ENCODE assay signal across 9 mouse cellular contexts in genomic region chr13:105047377-105047776, GRCm38 (mm10). TPM values are rescaled to one million over a fixed set of nuclear protein-coding genes. Genes with fewer than 3 reads are reported as not detected.
DNase-seq lines count a peak whose midpoint lies in the region; ATAC-seq and TF ChIP-seq lines count a peak whose summit lies in the region.
"Had no signal": no experiment of that assay in that cellular context is flagged by ENCODE, and none has a peak within 500 bp of the region (broad histone marks: within the 10 kb centered on the region; RNA-seq: fewer than 3 reads in every experiment).

No protein-coding gene starts in this region.

- no peak for TF ChIP-seq CTCF in heart, postnatal 0 days (IDR thresholded peaks at IDR 0.05; ENCODE audit: low read depth)

- H3K4me3 ChIP-seq in heart, postnatal 0 days (ENCODE audit: low read depth, low read length) = peak overlapping the region; percentile 22
- H3K4me3 ChIP-seq: midbrain, embryonic 12.5 days had no signal

- DNase-seq in cerebellum, adult 11-12 months = peak; percentile 26
- no peak for DNase-seq in cerebellum, postnatal 4 days (ENCODE audit: low spot score in 2 of 2)
- DNase-seq in heart, postnatal 0 days (ENCODE audit: low spot score) = no peak
- DNase-seq in heart, postnatal 25 days (ENCODE audit: low spot score) = no peak
- peak; percentile 23 to 29 for DNase-seq in cerebellum, postnatal 10 days
- no peak for DNase-seq in right cerebral cortex, postnatal 14 days
- no peak for DNase-seq in left cerebral cortex, adult 11 months (ENCODE audit: low spot score)

- H3K9me3 ChIP-seq in heart, postnatal 0 days (replicated peaks; ENCODE audit: control insufficient read depth, low read length) = no peaks in the 10 kb centered on the region
- H3K9me3 ChIP-seq: midbrain, embryonic 12.5 days had no signal

- intact Hi-C loops in heart, postnatal 25 days (cut with DNase I) = no loop called here

- H3K27me3 ChIP-seq in heart, postnatal 0 days (ENCODE audit: control insufficient read depth, insufficient read depth, low read length) = no peaks in the 10 kb centered on the region
- H3K27me3 ChIP-seq: midbrain, embryonic 12.5 days had no signal

- H3K36me3 ChIP-seq in heart, postnatal 0 days (replicated peaks; ENCODE audit: control insufficient read depth, insufficient read depth, low read length) = no peaks in the 10 kb centered on the region
- H3K36me3 ChIP-seq: midbrain, embryonic 12.5 days had no signal

- H3K9ac ChIP-seq in heart, postnatal 0 days (replicated peaks; ENCODE audit: low read depth, low read length) = no peak overlapping the region
- H3K9ac ChIP-seq: midbrain, embryonic 12.5 days had no signal

- ATAC-seq in heart, postnatal 0 days (ENCODE audit: insufficient read depth, low read depth) = 0 out of 2 replicates have a peak, but pooled peaks have one; percentile 51
- peak; percentile 81 for ATAC-seq in megakaryocyte, adult 5-6 weeks (ENCODE audit: poor library complexity, severe bottlenecking)

- WGBS in heart, postnatal 0 days = 43% methylated on average over 9 of the region's 9 CpGs

- no peaks in the 10 kb centered on the region for H3K4me1 ChIP-seq in heart, postnatal 0 days (ENCODE audit: control insufficient read depth, insufficient read depth)
- H3K4me1 ChIP-seq: midbrain, embryonic 12.5 days had no signal

- no peak for TF ChIP-seq EP300 in heart, postnatal 0 days (IDR thresholded peaks at IDR 0.05; ENCODE audit: low read depth)

- peak overlapping the region; percentile 44; the same call in 1 of the 2 replicates for H3K27ac ChIP-seq in heart, postnatal 0 days (ENCODE audit: low read depth)
- H3K27ac ChIP-seq: midbrain, embryonic 12.5 days had no signal

- peak overlapping the region; percentile 36 for H3K4me2 ChIP-seq in heart, postnatal 0 days (ENCODE audit: low read depth, low read length)
- H3K4me2 ChIP-seq: midbrain, embryonic 12.5 days had no signal

RNA-seq across cellular contexts. Expression of gene Rgs7bp, which starts 7.4 kb away (rescaled TPM):
- total RNA-seq in heart, postnatal 0 days (2014; rRNA removed; ENCODE audit: low replicate concordance) = 1.8 and 2.6 TPM in 2 replicates
- 2.7 and 3.1 TPM in 2 replicates for polyA plus RNA-seq in heart, postnatal 0 days (2015; fragmentation: Nextera tagmentation; extraction: Ambion mirVana)
- total RNA-seq in heart, postnatal 25 days (2021) = 1 to 10 TPM; 3.4 to 4.0 TPM
- 0.02 and 0.18 TPM in 2 replicates for total RNA-seq in megakaryocyte, adult 5-6 weeks (2015)
- 0.04 and 0.07 TPM in 2 replicates for total RNA-seq in megakaryocyte, adult 5-6 weeks (2017)

RNA-seq across cellular contexts. Expression of gene 4933425L06Rik, which starts 34.5 kb away (rescaled TPM):
- not detected in 2 replicates for total RNA-seq in heart, postnatal 0 days (2014; rRNA removed; ENCODE audit: low replicate concordance)
- polyA plus RNA-seq in heart, postnatal 0 days (2015; fragmentation: Nextera tagmentation; extraction: Ambion mirVana) = not detected in 2 replicates
- total RNA-seq in heart, postnatal 25 days (2021) = not detected
- not detected in 2 replicates for total RNA-seq in megakaryocyte, adult 5-6 weeks (2015)
- not detected in 2 replicates for total RNA-seq in megakaryocyte, adult 5-6 weeks (2017)
- polyA plus RNA-seq: midbrain, embryonic 12.5 days had no signal

Comparison
In these comparisons a context has a peak if more than half of its experiments do, and no peak if none do; other contexts are left out.
1. DNase-seq: peak in cerebellum, adult 11-12 months (single experiment) and cerebellum, postnatal 10 days (2 of 2); none in cerebellum, postnatal 4 days (0 of 2), heart, postnatal 0 days (single experiment), heart, postnatal 25 days (single experiment), right cerebral cortex, postnatal 14 days (single experiment) and left cerebral cortex, adult 11 months (single experiment).